Mouse (Mus musculus) liver, embryonic 16.5 days (tissue): Measurements from ENCODE around the gene Wtip. TPM values are rescaled to one million over a fixed set of nuclear protein-coding genes. Genes with fewer than 3 reads are reported as not detected.
A peak's percentile ranks its signal among the peaks of the same experiment; 100 is the strongest.
"Not testable (repeated sequence)": the region's sequence is repeated elsewhere in the genome, so short reads cannot be mapped to it uniquely, and the experiment has no call there.

Experiments used
- ATAC-seq: fragments of 200-750 bp; cut with Nextera tagmentation; 2 replicates; pipeline ENCODE4 v1.8.0; 2017; ENCODE audit warnings: low read depth, mild to moderate bottlenecking, moderate number of reproducible peaks, moderate library complexity
- H3K27ac ChIP-seq: fragments of 300-500 bp; sonication (generic); 2 replicates; pipeline ENCODE4 v1.5.1; 2014; ENCODE audit warnings: mild to moderate bottlenecking, low read length
- H3K27me3 ChIP-seq: fragments of 300-500 bp; sonication (generic); 2 replicates; pipeline ENCODE4 v1.6.1; 2014; ENCODE audit warnings: low read depth, low read length, mixed read lengths; ENCODE audit not compliant: control insufficient read depth, insufficient read depth
- H3K36me3 ChIP-seq: fragments of 300-500 bp; sonication (generic); 2 replicates; pipeline ENCODE4 v1.6.1; 2014; ENCODE audit warnings: mild to moderate bottlenecking; ENCODE audit not compliant: control insufficient read depth, insufficient read depth
- H3K4me1 ChIP-seq: fragments of 300-500 bp; sonication (generic); 2 replicates; pipeline ENCODE4 v1.6.1; 2014; ENCODE audit warnings: low read depth, low read length, mixed read lengths; ENCODE audit not compliant: control insufficient read depth
- H3K4me2 ChIP-seq: fragments of 300-500 bp; sonication (generic); 2 replicates; pipeline ENCODE4 v1.6.1; 2014; ENCODE audit warnings: low read depth, low read length, mixed read lengths
- H3K4me3 ChIP-seq: fragments of 300-500 bp; sonication (generic); 2 replicates; pipeline ENCODE4 v1.5.1; 2014; ENCODE audit warnings: low read depth, mild to moderate bottlenecking, low read length
- H3K9ac ChIP-seq: fragments of 300-500 bp; sonication (generic); 2 replicates; pipeline ENCODE4 v1.6.1; 2014; ENCODE audit warnings: low read depth, low read length
- H3K9me3 ChIP-seq: fragments of 300-500 bp; sonication (generic); replicated peaks from 2 replicates; pipeline ENCODE4 v1.6.1; 2016; ENCODE audit warnings: low read length; ENCODE audit not compliant: control insufficient read depth
- WGBS: fragments of 180-500 bp; shearing (Covaris S2); extraction: QIAGEN DNeasy Blood & Tissue Kit; methylation state at CpG from one replicate; pipeline ENCODE4 v1.1.7; 2014; ENCODE audit not compliant: insufficient replicate concordance; 5-methylcytosine and 5-hydroxymethylcytosine counted together
- polyA plus RNA-seq: library from polyadenylated mRNA; unstranded; fragments of >200 nt; fragmentation: Nextera tagmentation; extraction: Ambion mirVana; gene quantifications from 2 replicates; pipeline ENCODE4 v1.2.1, GENCODE M21; 2015

The Wtip gene
- polyA plus RNA-seq = 0.43 and 0.58 TPM in 2 replicates

GRCm38 (mm10) chr7:34133117-34133762 lies at the start of gene Wtip:
TSS of gene Wtip (minus strand) at chr7:34133268.
- H3K4me2 ChIP-seq = peak within 1 kb of the TSS; percentile 53
- H3K4me3 ChIP-seq = peak within 1 kb of the TSS; percentile 62
- peaks cover 38% of the 10 kb centered on the region for H3K27me3 ChIP-seq
- WGBS = 4% methylated on average over 30 of the region's 65 CpGs
- peak within 1 kb of the TSS; percentile 68 for H3K9ac ChIP-seq
- H3K36me3 ChIP-seq = no peaks in the 10 kb centered on the region
- peak; percentile 76 for ATAC-seq
- H3K4me1 ChIP-seq = peaks cover 2% of the 10 kb centered on the region; the same call in 1 of the 2 replicates
- H3K27ac ChIP-seq = no peak within 1 kb of the TSS
- no peaks in the 10 kb centered on the region for H3K9me3 ChIP-seq

- not testable (repeated sequence) for H3K4me1 ChIP-seq, ATAC-seq, H3K4me3 ChIP-seq, H3K9me3 ChIP-seq, H3K4me2 ChIP-seq, H3K9ac ChIP-seq, H3K27me3 ChIP-seq, H3K36me3 ChIP-seq, H3K27ac ChIP-seq
- WGBS = 72% methylated on average over 6 of the region's 6 CpGs
These were observed 43.2 kb upstream of the Wtip start for GRCm38 (mm10) chr7:34176241-34176640.

GRCm38 (mm10) chr7:34172251-34172650 lies 39.2 kb upstream of the Wtip start:
- Histone ChIP-seq H3K4me2 (no peak overlapping the region), H3K9ac (no peak overlapping the region), H3K4me3 (no peak overlapping the region), H3K4me1 (peaks cover 6% of the 10 kb centered on the region), H3K9me3 (no peaks in the 10 kb centered on the region), H3K27ac (no peak overlapping the region), H3K27me3 (no peaks in the 10 kb centered on the region), H3K36me3 (no peaks in the 10 kb centered on the region)
- ATAC-seq = no peak
- 75% methylated on average over 1 of the region's 1 CpGs for WGBS

GRCm38 (mm10) chr7:34169454-34169853 lies 36.4 kb upstream of the Wtip start, which contains the start of gene Uba2:
TSS of gene Uba2 (minus strand) at chr7:34169599.
- Histone ChIP-seq H3K4me1 (peaks cover 14% of the 10 kb centered on the region), H3K36me3 (peaks cover 9% of the 10 kb centered on the region), H3K9ac (peak within 1 kb of the TSS; percentile 98), H3K4me3 (peak within 1 kb of the TSS; percentile 99), H3K4me2 (peak within 1 kb of the TSS; percentile 89), H3K27ac (no peak within 1 kb of the TSS), H3K27me3 (no peaks in the 10 kb centered on the region), H3K9me3 (no peaks in the 10 kb centered on the region)
- 69% methylated on average over 3 of the region's 3 CpGs for WGBS
- no peak for ATAC-seq

- no peaks in the 10 kb centered on the region for H3K9me3 ChIP-seq
- H3K4me3 ChIP-seq = peak overlapping the region; percentile 99
- 10% methylated on average over 30 of the region's 30 CpGs for WGBS
- H3K36me3 ChIP-seq = peaks cover 15% of the 10 kb centered on the region
- ATAC-seq = peak; percentile 97
- H3K9ac ChIP-seq = peak overlapping the region; percentile 98
- peaks cover 14% of the 10 kb centered on the region for H3K4me1 ChIP-seq
- peak overlapping the region; percentile 85 for H3K27ac ChIP-seq
- peak overlapping the region; percentile 89 for H3K4me2 ChIP-seq
- H3K27me3 ChIP-seq = no peaks in the 10 kb centered on the region
These were observed 35.6 kb upstream of the Wtip start for GRCm38 (mm10) chr7:34168470-34169251.

GRCm38 (mm10) chr7:34167766-34168469 lies 34.9 kb upstream of the Wtip start:
- H3K27me3 ChIP-seq = no peaks in the 10 kb centered on the region
- peaks cover 14% of the 10 kb centered on the region for H3K4me1 ChIP-seq
- peak overlapping the region; percentile 85 for H3K27ac ChIP-seq
- peak overlapping the region; percentile 99 for H3K4me3 ChIP-seq
- peaks cover 22% of the 10 kb centered on the region for H3K36me3 ChIP-seq
- peak overlapping the region; percentile 98 for H3K9ac ChIP-seq
- under 1% methylated on average over 54 of the region's 54 CpGs for WGBS
- no peaks in the 10 kb centered on the region for H3K9me3 ChIP-seq
- peak; percentile 75 for ATAC-seq
- peak overlapping the region; percentile 89 for H3K4me2 ChIP-seq

GRCm38 (mm10) chr7:34166850-34167249 lies 33.8 kb upstream of the Wtip start:
- peak overlapping the region; percentile 2; the same call in 1 of the 2 replicates for H3K4me3 ChIP-seq
- peaks cover 14% of the 10 kb centered on the region for H3K4me1 ChIP-seq
- peak overlapping the region; percentile 36 for H3K4me2 ChIP-seq
- no peaks in the 10 kb centered on the region for H3K27me3 ChIP-seq
- H3K27ac ChIP-seq = no peak overlapping the region
- WGBS = 41% methylated on average over 4 of the region's 4 CpGs
- no peak overlapping the region for H3K9ac ChIP-seq
- ATAC-seq = no peak
- no peaks in the 10 kb centered on the region for H3K9me3 ChIP-seq
- peaks cover 33% of the 10 kb centered on the region for H3K36me3 ChIP-seq

GRCm38 (mm10) chr7:34165999-34166398 lies 32.9 kb upstream of the Wtip start:
- Histone ChIP-seq H3K9ac (no peak overlapping the region), H3K4me1 (peaks cover 14% of the 10 kb centered on the region), H3K4me3 (no peak overlapping the region), H3K36me3 (peaks cover 42% of the 10 kb centered on the region), H3K27me3 (no peaks in the 10 kb centered on the region), H3K4me2 (0 out of 2 replicates have a peak overlapping the region, but pooled peaks have one; percentile 36), H3K9me3 (no peaks in the 10 kb centered on the region), H3K27ac (no peak overlapping the region)
- ATAC-seq = no peak
- WGBS = 64% methylated on average over 3 of the region's 3 CpGs
